Mouse (Mus musculus) right cerebral cortex, adult 2 months (tissue): ENCODE data around the gene Pigl.

Experiments used
- DNase-seq, 2 experiments: peaks; one replicate each; pipeline ENCODE4 v3.0.0; 2021 to 2022; ENCODE audit warnings: low spot score in 2 of 2

The Pigl gene

DNA sequence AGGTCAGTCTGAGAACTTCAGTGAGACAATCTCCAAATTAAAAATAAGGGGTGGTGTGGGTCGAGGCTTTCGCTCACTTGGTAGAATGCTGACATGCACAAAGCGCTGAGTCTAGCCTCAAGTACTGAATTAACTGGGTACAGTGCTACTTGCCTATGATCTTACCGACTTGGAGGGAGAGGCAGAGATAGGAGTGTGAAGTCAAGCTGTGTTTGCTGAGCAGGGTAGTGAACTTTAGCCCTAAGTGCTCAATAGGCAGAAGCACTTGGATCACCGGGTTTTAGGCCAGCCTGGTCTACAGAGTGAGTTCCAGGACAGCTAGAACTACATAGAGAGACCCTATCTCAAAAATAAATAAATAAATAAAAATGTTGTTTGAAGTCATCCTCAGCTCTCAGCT lies 98.9 kb downstream of the Pigl start:
- DNase-seq = no peak

DNA sequence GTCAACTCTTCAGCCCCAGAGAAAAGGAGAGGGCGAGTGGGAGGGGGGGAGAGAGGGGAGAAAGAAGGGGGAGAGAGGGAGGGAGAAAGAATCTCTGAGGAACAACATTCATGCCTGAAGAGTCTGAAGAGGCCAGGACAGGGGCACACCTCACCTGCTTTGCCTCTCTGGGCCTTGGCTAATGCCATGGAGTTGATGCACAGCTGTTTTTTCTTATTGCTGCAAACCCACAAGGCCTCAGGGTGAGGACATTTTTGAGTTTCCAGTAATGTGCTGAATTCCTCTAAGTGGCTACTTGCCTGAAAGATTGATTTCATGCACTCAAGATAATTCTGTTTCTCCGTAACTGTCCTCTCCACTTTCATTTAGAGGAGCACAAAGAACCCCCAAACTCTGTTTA lies 99.9 kb downstream of the Pigl start:
- DNase-seq = no peak

DNA sequence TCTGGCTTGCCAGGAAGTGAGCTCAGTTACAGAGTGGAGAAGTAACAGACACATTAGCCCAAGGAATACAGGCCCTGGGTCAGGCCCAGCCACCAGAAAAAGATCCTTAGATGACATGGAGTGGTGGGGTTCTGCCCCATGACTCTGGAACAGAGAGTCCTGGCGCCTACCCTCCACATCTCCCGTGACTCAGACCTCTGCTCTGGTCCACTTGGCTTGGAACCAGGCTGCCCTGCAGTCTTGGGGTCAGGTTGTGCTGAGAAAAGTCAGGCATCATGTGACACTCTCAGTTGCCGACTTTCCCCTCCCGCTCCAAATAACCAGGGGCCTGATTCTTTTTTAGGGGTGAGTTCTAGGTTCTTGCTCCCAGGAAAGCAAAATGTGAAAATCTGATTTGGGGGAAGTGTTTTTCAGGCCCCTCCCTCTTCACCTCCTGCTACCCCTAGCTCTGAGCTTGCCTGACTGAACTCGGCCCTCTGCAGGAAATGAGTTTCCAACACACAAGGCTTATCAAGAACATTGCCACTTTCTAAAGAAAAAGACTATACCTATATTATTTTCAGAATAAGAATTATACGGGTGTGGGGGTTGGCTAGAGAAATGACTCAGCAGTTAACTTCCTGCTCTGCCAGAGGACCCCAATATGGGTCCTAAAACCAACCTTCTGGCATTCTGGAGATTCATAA lies 100.8 kb downstream of the Pigl start:
- DNase-seq = no peak

DNA sequence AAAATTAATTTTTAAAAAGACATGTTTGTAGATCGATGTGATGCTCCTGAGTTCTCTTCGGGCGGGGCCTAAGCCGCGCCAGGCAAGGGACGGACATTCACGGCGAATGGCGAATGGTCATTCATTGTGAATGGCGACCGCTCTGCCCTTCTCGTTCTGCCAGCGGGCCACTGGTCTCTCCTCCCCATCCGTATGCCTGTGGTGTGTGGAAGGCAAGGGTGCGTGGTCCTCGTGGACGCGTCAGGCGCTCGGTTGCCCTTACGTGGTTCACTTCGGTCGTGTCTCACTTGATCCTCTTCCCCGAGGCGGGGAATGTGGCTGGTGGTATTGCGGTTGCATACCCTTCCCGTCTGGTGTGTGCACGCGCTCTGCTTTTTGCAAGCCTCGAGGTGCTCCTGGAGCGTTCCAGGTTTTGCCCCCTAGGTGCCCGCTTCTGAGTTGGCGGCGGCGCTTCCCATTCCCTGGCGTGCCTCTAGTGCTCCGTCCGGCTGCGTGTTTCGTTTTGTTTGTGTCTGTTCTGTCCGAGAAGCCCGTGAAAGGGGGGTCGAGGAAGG lies 102.3 kb downstream of the Pigl start:
- DNase-seq = no peak

DNA sequence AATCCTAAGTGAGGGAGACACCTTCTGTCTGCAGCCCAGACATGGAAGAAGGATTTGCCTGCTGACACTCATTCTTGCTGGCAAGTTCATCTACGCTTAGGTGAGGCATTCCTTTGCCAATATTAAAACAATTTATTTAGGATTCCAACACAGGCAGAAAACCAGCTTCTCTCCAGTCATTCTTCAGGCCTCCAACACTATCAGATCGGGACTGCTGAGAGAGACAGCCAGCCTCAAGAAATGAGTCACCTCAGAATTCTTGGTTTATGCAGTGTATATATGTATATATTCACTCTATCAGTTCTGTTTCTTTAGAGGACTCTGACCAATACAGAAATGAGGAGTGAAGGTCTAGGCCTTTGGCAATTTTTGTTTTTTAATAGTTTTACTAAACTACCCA lies 105.3 kb downstream of the Pigl start:
- no peak for DNase-seq
